Mouse (Mus musculus): ENCODE results near the gene Pip5kl1.
A peak's percentile ranks its signal among the peaks of the same experiment; 100 is the strongest.

The Pip5kl1 gene

DNA sequence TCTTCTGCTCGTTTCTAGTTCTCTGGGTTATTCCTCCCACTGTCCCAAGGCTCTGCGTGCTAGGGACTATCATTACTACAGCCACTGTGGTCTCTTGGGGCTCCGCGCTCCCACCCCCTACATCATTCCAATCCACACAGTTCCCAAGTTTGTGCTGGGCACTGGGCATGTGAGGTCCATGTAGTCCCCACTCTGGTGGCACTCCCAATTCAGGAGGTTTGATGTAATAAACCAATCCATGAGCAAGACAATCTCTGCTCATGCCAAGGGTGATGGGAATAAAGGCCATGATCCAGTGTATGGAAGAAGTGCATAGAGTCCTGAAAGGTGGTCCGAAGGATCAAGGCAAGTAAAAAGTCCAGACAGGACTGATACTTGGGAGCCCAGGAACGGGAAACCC, at the start of gene Pip5kl1:
Gene Pip5kl1, plus strand, starts transcription at position 301 of the 400 bp plus-strand sequence.
- no peak for DNase-seq

DNA sequence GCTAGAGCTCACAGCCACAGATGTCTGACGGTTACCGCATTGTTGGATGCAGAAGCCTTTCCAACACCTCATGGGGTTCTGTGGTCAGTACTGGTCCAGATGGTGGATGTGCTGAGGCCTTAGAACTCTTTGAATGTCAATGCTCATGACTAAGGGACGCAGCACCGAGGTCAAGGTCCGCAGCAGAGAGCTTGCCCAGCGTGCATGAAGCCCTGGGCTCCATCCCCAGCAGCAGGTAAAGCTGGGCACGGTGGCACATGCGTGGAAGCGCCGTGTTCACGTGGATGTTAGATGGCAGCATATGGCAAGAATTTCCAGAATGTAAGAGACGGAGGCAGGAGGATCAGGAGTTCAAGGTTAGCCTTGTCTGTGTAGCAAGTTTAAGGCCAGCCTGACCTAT, 48.8 kb upstream of the Pip5kl1 start:
- no peak for DNase-seq

DNA sequence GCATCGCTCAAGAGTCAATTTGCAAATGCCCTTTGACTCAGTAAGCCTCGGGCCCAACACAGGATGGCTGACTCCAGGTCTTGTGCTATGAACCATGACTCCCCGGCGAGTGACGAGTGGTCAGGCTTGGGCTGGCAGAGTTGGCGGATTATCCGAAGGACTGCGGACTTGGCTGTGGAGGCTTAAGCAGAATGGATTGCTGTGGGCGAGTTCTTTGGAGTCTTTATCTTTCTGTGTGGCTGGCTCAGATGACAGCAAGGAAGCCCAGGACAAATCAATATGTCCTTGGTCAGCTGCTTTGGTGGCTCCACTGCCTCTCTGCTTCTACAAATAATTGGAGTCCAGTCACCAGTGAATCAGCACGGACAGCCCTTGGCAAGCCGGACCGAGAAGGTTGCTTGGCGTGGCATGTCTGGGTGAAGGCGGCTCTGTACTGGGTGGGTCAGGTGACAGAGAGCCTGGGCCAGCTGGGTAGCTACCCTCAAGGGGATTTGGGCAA, 47.1 kb upstream of the Pip5kl1 start:
- DNase-seq: peak; percentile 83

DNA sequence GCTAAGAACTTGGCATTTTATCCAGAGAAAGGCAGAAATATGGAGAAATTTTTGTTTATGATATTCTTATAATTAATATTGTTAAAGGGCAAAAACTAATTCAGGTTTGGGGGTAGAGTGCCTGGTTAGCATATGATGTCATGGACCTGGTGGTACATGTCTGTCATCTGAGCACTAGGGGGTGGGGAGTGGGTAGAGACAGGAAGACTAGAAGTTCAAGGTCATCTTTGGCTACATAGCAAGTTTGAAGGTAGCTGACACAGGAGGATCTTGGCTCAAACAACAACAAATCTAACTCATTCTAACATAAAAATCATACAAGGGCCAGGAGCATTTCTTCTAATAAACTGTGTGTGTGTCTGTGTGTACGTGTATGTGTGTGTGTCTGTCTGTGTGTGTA, 46.3 kb upstream of the Pip5kl1 start:
- no peak for DNase-seq

- no peak for DNase-seq
Observed at GRCm38 (mm10) chr2:32530479-32530878, 44.1 kb upstream of the Pip5kl1 start.

DNA sequence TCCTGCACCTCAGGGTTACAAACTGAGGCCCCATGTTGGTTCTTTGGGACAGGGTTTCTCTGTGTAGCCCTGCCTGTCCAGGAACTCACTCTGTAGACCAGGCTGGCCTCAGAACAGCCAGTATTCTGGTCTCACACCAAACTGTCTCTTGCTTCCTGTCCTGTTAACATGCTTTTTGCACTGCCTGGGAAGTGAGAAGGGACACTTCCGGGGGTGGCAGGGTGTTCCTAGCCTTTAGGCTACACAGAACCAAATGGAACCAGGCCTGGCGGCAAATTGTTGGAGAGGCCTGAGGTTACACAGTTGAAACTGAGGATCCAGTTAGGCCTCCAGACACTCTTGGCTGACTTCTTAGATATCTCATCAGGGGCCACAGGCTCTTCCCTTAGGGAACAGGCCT, 41.4 kb upstream of the Pip5kl1 start:
- DNase-seq: no peak

DNA sequence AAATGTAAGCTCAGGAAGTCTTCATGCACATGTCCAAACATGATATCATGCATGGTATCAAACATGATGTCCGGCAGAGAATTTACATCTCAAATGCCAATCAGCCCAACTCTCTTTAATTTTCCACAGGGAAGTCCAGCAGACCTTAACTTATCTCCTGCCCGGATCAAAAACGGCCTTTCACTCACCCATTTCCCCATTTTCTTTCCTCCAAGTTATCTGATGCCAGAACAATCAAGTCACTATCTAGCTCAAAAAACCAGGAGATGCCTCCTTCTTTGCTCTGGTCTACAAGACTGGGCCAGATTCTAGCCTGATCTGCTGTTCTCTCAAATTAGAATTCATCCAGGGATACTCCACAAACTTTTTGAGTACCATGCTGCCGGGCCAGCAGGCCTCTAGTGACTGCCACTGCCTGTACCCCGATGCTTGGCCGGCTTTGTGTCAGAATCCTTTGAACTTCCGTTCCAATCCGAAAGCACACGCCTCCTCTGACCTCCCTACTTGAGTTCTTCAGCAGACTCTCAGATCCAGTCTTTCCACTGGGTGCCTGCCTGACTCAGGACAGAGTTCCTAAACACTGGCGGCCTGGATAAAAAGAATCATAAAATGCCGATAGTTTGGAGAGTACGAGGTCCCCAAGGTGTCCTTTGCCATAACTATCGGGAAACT, 40.4 kb upstream of the Pip5kl1 start:
- peak; percentile 75 for DNase-seq

- peak; percentile 99 for DNase-seq
Observed at GRCm38 (mm10) chr2:32534733-32535471, 39.7 kb upstream of the Pip5kl1 start, which contains the start of gene Fam102a. Gene Fam102a (plus strand): TSS chr2:32535332.

DNA sequence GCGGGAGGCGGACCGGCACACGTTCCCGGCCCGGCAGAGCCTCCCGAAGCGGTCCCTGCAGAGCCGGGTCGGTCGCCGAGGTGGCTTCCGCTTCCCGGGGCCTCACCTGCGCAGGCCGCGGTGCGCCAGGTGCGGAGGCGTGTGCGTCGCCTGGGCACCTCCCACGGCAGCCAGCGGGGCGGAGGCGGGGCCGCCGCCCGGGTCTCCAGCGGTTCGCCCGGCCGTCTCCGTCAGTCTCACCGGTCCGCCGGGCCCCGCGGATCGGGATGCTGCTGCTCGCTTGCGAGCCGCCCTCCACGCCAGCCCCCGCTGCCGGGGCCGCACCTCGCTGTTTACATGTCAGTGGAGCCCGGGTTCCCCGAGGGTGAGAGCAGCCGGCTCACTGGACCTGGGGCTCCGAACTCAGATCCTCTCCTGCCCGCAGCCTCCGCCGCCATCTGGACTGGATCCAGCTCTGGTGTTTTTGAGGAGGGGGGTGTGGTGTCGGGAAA, 39.1 kb upstream of the Pip5kl1 start:
- DNase-seq: peak; percentile 88

GRCm38 (mm10) chr2:32536086-32536633, 38.4 kb upstream of the Pip5kl1 start:
- DNase-seq: peak; percentile 72

GRCm38 (mm10) chr2:32536634-32537359, 37.8 kb upstream of the Pip5kl1 start:
- DNase-seq: peak; percentile 75

- DNase-seq: peak; percentile 65
Observed at GRCm38 (mm10) chr2:32537360-32537905, 37.2 kb upstream of the Pip5kl1 start.

- peak; percentile 62 for DNase-seq
Observed at GRCm38 (mm10) chr2:32537941-32538340, 36.7 kb upstream of the Pip5kl1 start.

DNA sequence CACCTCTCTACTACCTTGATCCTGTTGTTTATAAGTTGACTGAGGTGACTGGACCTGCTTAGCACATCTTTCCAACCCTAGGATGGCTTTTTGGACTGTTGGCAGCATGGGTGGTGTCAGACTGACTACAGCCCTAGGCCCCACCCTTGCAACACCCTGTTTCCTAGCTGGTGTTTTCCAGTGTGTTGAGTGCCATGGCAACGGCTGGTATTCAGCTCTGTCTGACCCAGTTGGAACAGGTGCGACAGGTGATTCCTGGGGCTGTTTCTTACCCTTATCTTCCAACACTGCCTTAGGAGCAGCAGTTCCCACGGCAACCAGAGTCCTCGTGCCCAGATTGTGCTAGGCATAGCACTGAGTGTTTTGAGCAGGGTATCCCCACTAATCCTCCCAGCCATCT, 36.1 kb upstream of the Pip5kl1 start:
- no peak for DNase-seq

- no peak for DNase-seq
Observed at GRCm38 (mm10) chr2:32539452-32539981, 35.1 kb upstream of the Pip5kl1 start.

DNA sequence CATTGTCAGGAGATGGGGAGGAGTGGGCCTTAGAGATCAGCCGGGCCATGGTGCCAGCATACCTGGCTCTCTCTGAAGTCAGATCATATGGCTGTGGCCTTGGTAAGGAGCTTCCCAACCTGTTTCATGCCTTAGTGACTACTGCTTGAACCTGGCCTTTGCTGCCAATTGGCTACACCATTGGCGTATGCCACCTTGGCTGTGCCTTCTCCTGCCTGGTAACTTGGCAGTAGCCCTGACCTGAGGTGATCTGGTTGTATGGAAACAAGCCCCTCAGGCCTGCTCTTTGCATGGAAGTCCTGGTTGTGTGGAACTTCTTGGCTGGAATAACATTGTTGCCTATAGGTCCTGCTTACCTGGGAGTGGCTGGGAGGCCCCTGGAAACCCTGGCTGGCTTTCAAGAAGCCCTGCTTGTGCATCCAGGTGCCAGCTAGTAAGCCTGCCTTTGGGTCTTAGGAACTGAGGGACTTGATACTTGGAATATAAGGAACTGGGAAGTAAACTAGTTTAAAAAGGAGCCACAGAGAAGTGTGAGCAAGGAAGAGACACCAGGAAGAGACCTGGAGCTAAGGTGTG, 33.2 kb upstream of the Pip5kl1 start:
- no peak for DNase-seq

GRCm38 (mm10) chr2:32541986-32542573, 32.5 kb upstream of the Pip5kl1 start:
- DNase-seq: no peak

- DNase-seq: no peak
Observed at GRCm38 (mm10) chr2:32543031-32543449, 31.6 kb upstream of the Pip5kl1 start.

- DNase-seq: no peak
Observed at GRCm38 (mm10) chr2:32546951-32547350, 27.6 kb upstream of the Pip5kl1 start.

- no peak for DNase-seq
Observed at GRCm38 (mm10) chr2:32547380-32547779, 27.2 kb upstream of the Pip5kl1 start.

DNA sequence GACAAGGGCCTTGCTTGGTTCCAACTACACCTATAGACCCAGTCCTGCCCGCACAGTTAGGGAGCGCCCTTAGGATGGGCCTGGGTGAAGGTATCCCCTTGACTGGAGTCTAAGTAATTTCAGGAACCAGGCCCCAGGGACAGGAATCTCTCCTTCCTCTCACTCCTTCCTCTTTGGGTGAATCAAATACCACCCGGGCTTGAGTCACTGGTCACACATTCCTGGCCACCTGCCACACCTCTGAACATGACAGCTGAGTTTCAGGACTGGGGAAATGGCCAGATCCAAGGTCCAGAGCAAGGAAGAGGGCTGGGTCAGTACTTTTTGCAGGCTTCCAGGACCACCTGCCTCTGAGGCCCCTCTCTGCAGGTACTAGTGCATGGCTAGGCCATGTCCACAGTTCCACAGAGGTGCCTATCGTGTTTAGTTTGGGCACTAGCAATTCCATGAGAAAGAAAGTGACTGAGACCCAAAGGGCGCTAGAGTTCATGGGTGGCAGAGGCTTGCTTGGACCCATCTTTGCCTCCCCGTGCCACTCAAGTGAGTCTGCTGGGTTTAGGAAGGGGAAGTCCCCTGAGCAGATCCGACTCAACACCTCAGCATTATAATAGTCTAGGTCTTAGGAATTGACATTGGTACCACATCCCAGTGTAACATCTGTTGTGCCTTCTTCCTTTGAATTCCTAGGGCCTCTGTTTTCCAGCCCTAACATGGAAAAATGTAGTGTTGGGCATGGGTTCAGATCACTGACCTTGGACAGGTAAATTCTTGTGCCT, 26.4 kb upstream of the Pip5kl1 start:
- peak; percentile 63 for DNase-seq

Data from kidney, postnatal 14 days (tissue).